Mouse (Mus musculus) brain, embryonic 14.5 days (tissue): ENCODE measurements around the gene Rpusd4. TPM values are rescaled to one million over a fixed set of nuclear protein-coding genes. Genes with fewer than 3 reads are reported as not detected.
A peak's percentile ranks its signal among the peaks of the same experiment; 100 is the strongest.

Experiments used
- DNase-seq: peaks from one replicate; pipeline ENCODE4 v3.0.0-alpha.2; 2011; ENCODE audit warnings: low read depth
- CTCF ChIP-seq: fragments of 200-500 bp; IDR thresholded peaks from 2 replicates; pipeline ENCODE4 v1.5.1; 2012; ENCODE audit warnings: inconsistent platforms, mild to moderate bottlenecking, moderate library complexity, borderline replicate concordance; ENCODE audit not compliant: insufficient read depth, insufficient read length; ENCODE audit errors: extremely low read depth
- POLR2A ChIP-seq: fragments of 200-500 bp; IDR thresholded peaks from 2 replicates; pipeline ENCODE4 v1.6.1; 2012; ENCODE audit warnings: mild to moderate bottlenecking, inconsistent platforms, borderline replicate concordance; ENCODE audit not compliant: poor library complexity, insufficient read depth, insufficient read length, severe bottlenecking; ENCODE audit errors: extremely low read depth
- polyA plus RNA-seq: library from polyadenylated mRNA; depleted of rRNA; stranded (reverse); fragments of >200 nt; gene quantifications from 2 replicates; pipeline ENCODE4 v1.2.3, GENCODE M21; 2012; rRNA removed

The Rpusd4 gene
- polyA plus RNA-seq, result 16.3 and 16.4 TPM in 2 replicates

DNA sequence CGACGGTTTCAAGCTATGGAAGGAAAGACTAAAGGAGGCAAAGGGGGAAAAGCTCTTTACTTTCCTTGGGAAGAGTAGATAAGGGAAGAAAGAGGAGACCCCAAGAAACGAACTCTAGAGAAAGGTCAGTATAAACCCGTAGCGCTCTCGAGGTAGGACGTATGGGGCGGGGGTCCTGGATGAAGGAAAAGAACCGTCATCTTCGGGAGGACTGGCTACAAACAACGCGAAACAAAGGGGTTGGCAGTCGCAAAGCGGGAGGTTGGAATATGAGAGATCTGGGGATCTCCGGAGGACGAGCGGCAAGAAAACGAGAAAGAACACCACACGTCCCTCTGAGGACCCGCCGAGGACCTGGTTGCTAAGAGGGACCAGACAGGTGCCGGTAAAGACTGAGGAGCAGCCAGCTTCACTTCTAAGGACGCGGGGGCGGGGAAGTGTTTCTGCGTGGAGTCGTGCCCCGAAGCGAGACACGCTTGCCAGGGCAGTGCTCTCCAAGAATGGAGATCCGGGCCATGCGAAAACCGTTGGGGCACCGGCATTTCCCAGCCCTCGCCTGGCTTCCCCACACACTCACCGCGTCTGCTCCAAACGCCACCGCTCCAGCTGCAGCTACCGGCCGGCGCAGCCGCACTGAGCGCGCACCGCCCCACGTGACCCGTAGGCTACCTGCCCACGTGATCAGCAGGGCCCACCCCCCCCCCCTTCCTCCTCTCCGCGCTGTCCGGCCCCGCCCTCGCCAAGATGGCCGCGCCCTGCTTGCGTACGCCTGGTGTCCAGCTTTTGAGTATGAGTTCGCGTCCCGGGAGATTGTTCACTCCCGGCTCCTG lies at the start of gene Rpusd4, which contains the start of gene Fam118b:
Gene Rpusd4, plus strand, starts transcription at position 720 of the 830 bp plus-strand sequence.
Gene Fam118b, minus strand, starts transcription at position 660 of the 830 bp plus-strand sequence.
- TF ChIP-seq CTCF, result no peak
- TF ChIP-seq POLR2A, result peak; percentile 92
- DNase-seq, result peak; percentile 98

DNA sequence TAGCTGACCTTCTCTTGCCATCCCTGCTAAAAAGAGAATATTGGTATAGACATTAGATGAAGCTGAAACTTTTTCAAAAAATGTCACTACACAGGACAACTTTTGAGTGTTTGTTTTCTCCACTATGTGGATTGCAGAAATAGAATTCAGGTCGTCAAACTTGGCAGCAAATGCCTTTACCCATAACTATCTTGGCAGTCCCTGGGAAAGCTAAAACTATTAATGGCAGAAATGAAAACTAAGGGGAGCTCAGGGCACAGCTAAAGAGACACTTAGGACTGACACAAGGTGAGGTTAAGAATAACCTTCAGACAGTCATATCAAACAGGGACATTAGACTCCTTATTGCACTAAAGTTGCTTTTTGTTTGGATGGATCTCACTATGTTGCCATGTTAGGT lies 49.7 kb upstream of the Rpusd4 start:
- TF ChIP-seq POLR2A, result no peak
- TF ChIP-seq CTCF, result no peak
- no peak for DNase-seq

DNA sequence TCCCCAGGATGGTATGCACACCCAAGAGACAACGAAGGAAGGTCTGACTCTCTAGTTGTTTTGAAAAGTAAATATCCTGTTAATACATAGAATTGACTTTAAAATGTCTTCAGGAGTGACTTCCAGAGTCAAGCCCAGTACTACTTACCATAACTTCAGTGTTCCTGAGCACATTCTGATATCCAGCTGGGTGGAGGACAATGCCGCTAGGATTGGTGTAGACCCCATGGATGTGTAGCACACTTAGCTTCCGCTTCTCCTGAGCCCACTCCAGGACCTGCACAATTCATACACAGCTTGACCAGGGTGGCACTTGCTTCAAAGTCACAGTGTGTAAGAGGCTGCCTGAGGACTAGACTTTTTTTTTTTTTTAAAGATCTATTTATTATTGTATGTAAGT lies 44.2 kb upstream of the Rpusd4 start:
- no peak for DNase-seq

GRCm38 (mm10) chr9:35228671-35229070 lies 39.0 kb upstream of the Rpusd4 start:
- DNase-seq, result no peak
- TF ChIP-seq CTCF, result no peak
- no peak for TF ChIP-seq POLR2A

More for the DNA sequence above, 44.2 kb upstream of the Rpusd4 start:
- TF ChIP-seq POLR2A (no peak), CTCF (no peak)

DNA sequence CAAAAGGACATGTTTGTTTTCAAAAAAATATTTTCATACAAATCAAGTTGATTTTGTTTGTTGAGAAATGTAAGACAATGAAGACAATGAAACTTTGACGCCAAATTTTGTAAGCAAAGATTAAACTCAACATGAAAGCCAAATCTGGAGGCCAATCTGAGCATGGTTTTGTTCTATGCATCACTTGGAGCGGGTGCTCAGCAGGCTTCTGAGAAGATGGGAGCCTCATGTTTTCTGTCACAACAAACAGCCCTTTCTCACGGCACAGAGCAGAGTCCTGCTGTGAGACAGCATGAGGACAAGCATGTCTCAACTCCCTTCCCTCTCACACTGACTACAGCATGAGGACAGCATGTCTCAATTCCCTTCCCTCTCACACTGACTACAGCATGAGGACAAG lies 31.7 kb upstream of the Rpusd4 start:
- TF ChIP-seq CTCF (no peak), POLR2A (no peak)
- DNase-seq, result peak; percentile 20

DNA sequence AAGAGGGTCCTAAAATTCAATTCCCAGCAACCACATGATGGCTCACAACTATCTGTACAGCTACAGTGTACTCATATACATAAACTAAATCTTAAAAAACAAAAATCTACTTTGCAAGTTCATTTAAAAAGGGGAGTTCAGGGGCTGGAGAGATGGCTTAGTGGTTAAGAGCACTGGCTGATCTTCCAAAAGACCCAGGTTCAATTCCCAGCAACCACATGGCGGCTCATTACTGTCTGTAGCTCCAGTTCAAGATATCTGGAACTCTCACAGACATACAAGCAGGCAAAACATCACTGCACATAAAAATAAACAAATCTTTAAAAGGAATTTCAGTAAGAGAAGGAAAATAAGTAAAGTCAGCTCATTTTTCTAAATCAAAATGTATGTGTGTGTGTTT lies 29.3 kb upstream of the Rpusd4 start:
- no peak for TF ChIP-seq CTCF
- no peak for TF ChIP-seq POLR2A
- DNase-seq, result no peak

GRCm38 (mm10) chr9:35238915-35239571 lies 28.6 kb upstream of the Rpusd4 start:
- TF ChIP-seq CTCF (no peak), POLR2A (no peak)
- peak; percentile 7 for DNase-seq

- no peak for DNase-seq
- TF ChIP-seq POLR2A, result no peak
- TF ChIP-seq CTCF, result no peak
Measured at GRCm38 (mm10) chr9:35239734-35240133, 27.9 kb upstream of the Rpusd4 start.

DNA sequence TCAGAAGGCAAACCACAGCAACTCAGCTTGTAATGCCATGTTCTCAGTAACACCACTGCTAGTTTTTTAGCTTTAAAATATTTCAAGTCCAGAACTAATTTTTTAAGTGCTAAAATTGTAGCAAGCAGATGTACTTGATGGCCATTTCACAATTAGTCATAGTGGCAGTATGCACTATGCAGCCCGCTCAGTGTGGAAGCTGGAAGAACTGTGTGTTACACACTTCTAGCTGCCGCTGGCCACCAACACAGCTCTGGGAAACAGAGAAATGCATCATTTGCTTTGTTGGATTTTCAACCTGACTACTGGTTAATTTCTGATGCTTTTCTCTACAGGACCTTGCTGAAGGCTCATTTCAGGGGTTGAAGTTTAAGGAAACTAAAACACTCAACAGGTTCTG lies 20.3 kb upstream of the Rpusd4 start:
- DNase-seq, result no peak
- TF ChIP-seq POLR2A (no peak), CTCF (no peak)

DNA sequence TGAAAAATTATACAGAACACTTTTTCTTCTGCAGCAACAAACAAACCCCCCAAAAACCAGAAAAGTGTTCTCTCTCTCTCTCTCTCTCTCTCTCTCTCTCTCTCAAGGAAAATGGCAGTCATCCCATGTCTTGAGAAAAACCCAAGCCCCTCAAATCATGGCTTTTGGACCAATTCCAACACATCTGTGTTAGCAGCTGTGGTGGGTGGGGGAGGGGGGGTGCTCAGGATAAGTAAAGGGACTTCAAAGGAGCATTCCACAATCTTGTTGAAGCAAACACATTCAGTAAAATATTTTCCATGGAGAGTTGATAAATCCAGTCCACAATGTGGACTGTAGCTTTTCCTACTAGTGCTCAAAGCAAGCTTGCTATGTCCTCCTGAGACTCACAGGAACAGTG lies 18.2 kb upstream of the Rpusd4 start:
- DNase-seq, result peak; percentile 70
- no peak for TF ChIP-seq POLR2A

DNA sequence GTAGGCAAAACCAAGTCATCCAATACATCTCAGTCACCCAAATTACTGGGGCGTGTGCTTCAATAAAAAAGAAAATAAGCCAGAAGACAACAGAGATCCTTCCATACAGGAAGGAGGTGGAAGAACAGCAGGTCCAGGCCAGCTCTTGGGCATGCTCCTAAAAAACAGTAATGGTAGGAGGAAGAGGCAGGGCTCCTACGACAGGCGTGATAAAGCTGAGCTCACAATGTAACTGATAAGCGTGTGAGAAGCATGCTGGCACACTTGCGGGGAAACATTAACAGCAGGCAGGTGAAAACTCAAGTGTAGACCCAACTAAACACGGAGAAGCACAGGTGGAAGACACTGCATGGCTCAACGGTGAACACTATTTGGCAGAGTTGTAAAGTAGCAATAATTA lies 10.3 kb upstream of the Rpusd4 start:
- no peak for DNase-seq
- no peak for TF ChIP-seq CTCF
- no peak for TF ChIP-seq POLR2A
